Mouse (Mus musculus): ENCODE measurements around the gene Scgb2b20. TPM values are rescaled to one million over a fixed set of nuclear protein-coding genes. Genes with fewer than 3 reads are reported as not detected.

The Scgb2b20 gene
- polyA plus RNA-seq (2014; fragmentation: Illumina TruSeq; extraction: RNeasy Lipid Tissue Mini Kit (QIAGEN cat#74804); ENCODE audit: low read depth, low replicate concordance): not detected

GRCm38 (mm10) chr7:33366222-33366621, at the start of gene Scgb2b20:
Scgb2b20 (minus strand) TSS chr7:33366322.

GRCm38 (mm10) chr7:33372934-33373333, 6.8 kb upstream of the Scgb2b20 start, which contains the start of gene Scgb1b20:
Scgb1b20 (plus strand) TSS chr7:33373234.

Other genes with a start within 250 kb of the Scgb2b20 start
- gene Scgb2b18, start 192.5 kb downstream of the Scgb2b20 start, polyA plus RNA-seq (2014; fragmentation: Illumina TruSeq; extraction: RNeasy Lipid Tissue Mini Kit (QIAGEN cat#74804); ENCODE audit: low read depth, low replicate concordance): not detected
- gene Scgb1b18, start 180.8 kb downstream of the Scgb2b20 start, polyA plus RNA-seq (2014; fragmentation: Illumina TruSeq; extraction: RNeasy Lipid Tissue Mini Kit (QIAGEN cat#74804); ENCODE audit: low read depth, low replicate concordance): not detected
- not detected for gene Scgb2b19, start 86.0 kb downstream of the Scgb2b20 start, polyA plus RNA-seq (2014; fragmentation: Illumina TruSeq; extraction: RNeasy Lipid Tissue Mini Kit (QIAGEN cat#74804); ENCODE audit: low read depth, low replicate concordance)
- gene Scgb1b19, start 79.0 kb downstream of the Scgb2b20 start, polyA plus RNA-seq (2014; fragmentation: Illumina TruSeq; extraction: RNeasy Lipid Tissue Mini Kit (QIAGEN cat#74804); ENCODE audit: low read depth, low replicate concordance): not detected
- not detected for gene Scgb1b20, start 6.9 kb upstream of the Scgb2b20 start, polyA plus RNA-seq (2014; fragmentation: Illumina TruSeq; extraction: RNeasy Lipid Tissue Mini Kit (QIAGEN cat#74804); ENCODE audit: low read depth, low replicate concordance)
- not detected for gene Scgb2b21, start 154.1 kb upstream of the Scgb2b20 start, polyA plus RNA-seq (2014; fragmentation: Illumina TruSeq; extraction: RNeasy Lipid Tissue Mini Kit (QIAGEN cat#74804); ENCODE audit: low read depth, low replicate concordance)

Measured in kidney, adult 10 weeks (tissue).